Mouse (Mus musculus) forebrain, embryonic 16.5 days (tissue): ENCODE data around the gene Ggt5. TPM values are rescaled to one million over a fixed set of nuclear protein-coding genes. Genes with fewer than 3 reads are reported as not detected.
A peak's percentile ranks its signal among the peaks of the same experiment; 100 is the strongest.

Experiments
- ATAC-seq: fragments of 200-750 bp; cut with Nextera tagmentation; 2 replicates; pipeline ENCODE4 v1.8.0; 2017; ENCODE audit warnings: mild to moderate bottlenecking, moderate library complexity
- H3K27ac ChIP-seq: fragments of 300-500 bp; sonication (generic); 2 replicates; pipeline ENCODE4 v1.5.1; 2014; ENCODE audit warnings: low read length, control low read depth
- H3K27me3 ChIP-seq: fragments of 300-500 bp; sonication (generic); replicated peaks from 2 replicates; pipeline ENCODE4 v1.6.1; 2014; ENCODE audit warnings: low read length; ENCODE audit not compliant: control insufficient read depth, insufficient read depth
- H3K36me3 ChIP-seq: fragments of 300-500 bp; sonication (generic); 2 replicates; pipeline ENCODE4 v1.6.1; 2014; ENCODE audit not compliant: control insufficient read depth, insufficient read depth
- H3K4me1 ChIP-seq: fragments of 300-500 bp; sonication (generic); replicated peaks from 2 replicates; pipeline ENCODE4 v1.6.1; 2014; ENCODE audit warnings: low read length; ENCODE audit not compliant: control insufficient read depth, insufficient read depth
- H3K4me2 ChIP-seq: fragments of 300-500 bp; sonication (generic); 2 replicates; pipeline ENCODE4 v1.6.1; 2014; ENCODE audit warnings: mild to moderate bottlenecking, low read length, control low read depth
- H3K4me3 ChIP-seq: fragments of 300-500 bp; sonication (generic); replicated peaks from 2 replicates; pipeline ENCODE4 v1.5.1; 2014; ENCODE audit warnings: mild to moderate bottlenecking, low read length, control low read depth
- H3K9ac ChIP-seq: fragments of 300-500 bp; sonication (generic); replicated peaks from 2 replicates; pipeline ENCODE4 v1.6.1; 2014; ENCODE audit warnings: low read depth, low read length, control low read depth
- H3K9me3 ChIP-seq: fragments of 300-500 bp; sonication (generic); 2 replicates; pipeline ENCODE4 v1.6.1; 2016; ENCODE audit warnings: low read length; ENCODE audit not compliant: control insufficient read depth
- WGBS: fragments of 180-500 bp; shearing (Covaris S2); extraction: QIAGEN DNeasy Blood & Tissue Kit; methylation state at CpG from one replicate; pipeline ENCODE4 v1.1.7; 2014; 5-methylcytosine and 5-hydroxymethylcytosine counted together
- polyA plus RNA-seq: library from polyadenylated mRNA; unstranded; fragments of >200 nt; fragmentation: Nextera tagmentation; extraction: Ambion mirVana; gene quantifications from 2 replicates; pipeline ENCODE4 v1.2.1, GENCODE M21; 2015

Ggt5 gene
- polyA plus RNA-seq, 1 experiment from 2014 or later = 3.7 TPM

- WGBS = 9% methylated on average over 9 of the region's 9 CpGs
- Histone ChIP-seq H3K36me3 (no peaks in the 10 kb centered on the region), H3K4me3 (no peak overlapping the region), H3K9ac (no peak overlapping the region), H3K27me3 (no peaks in the 10 kb centered on the region), H3K4me2 (no peak overlapping the region), H3K27ac (peak overlapping the region; percentile 65), H3K9me3 (no peaks in the 10 kb centered on the region), H3K4me1 (peaks cover 41% of the 10 kb centered on the region)
- ATAC-seq = peak; percentile 70
Observed at GRCm38 (mm10) chr10:75556026-75556425, 33.1 kb upstream of the Ggt5 start.

GRCm38 (mm10) chr10:75558515-75558914, 30.6 kb upstream of the Ggt5 start:
- peak; percentile 42 for ATAC-seq
- no peaks in the 10 kb centered on the region for H3K9me3 ChIP-seq
- peak overlapping the region; percentile 52 for H3K4me3 ChIP-seq

GRCm38 (mm10) chr10:75559041-75559675, 30.0 kb upstream of the Ggt5 start:
- ATAC-seq = peak; percentile 4
- Histone ChIP-seq H3K36me3 (no peaks in the 10 kb centered on the region), H3K9ac (peak overlapping the region; percentile 83), H3K27me3 (no peaks in the 10 kb centered on the region), H3K4me1 (peaks cover 42% of the 10 kb centered on the region), H3K4me3 (peak overlapping the region; percentile 52), H3K4me2 (peak overlapping the region; percentile 89), H3K27ac (peak overlapping the region; percentile 79), H3K9me3 (no peaks in the 10 kb centered on the region)
- WGBS = 3% methylated on average over 14 of the region's 14 CpGs

More at GRCm38 (mm10) chr10:75558515-75558914, 30.6 kb upstream of the Ggt5 start:
- peak overlapping the region; percentile 46 for H3K27ac ChIP-seq
- H3K4me2 ChIP-seq = peak overlapping the region; percentile 89
- peak overlapping the region; percentile 5; the same call in 1 of the 2 replicates for H3K9ac ChIP-seq
- no peaks in the 10 kb centered on the region for H3K27me3 ChIP-seq
- peaks cover 42% of the 10 kb centered on the region for H3K4me1 ChIP-seq
- no peaks in the 10 kb centered on the region for H3K36me3 ChIP-seq
- WGBS = 14% methylated on average over 3 of the region's 3 CpGs

GRCm38 (mm10) chr10:75559676-75560548, 29.2 kb upstream of the Ggt5 start, which contains the start of gene Lrrc75b:
Lrrc75b (minus strand) TSS chr10:75560330.
- Histone ChIP-seq H3K9ac (peak within 1 kb of the TSS; percentile 83), H3K27ac (peak within 1 kb of the TSS; percentile 79), H3K4me1 (peaks cover 42% of the 10 kb centered on the region), H3K27me3 (no peaks in the 10 kb centered on the region), H3K36me3 (no peaks in the 10 kb centered on the region), H3K4me2 (peak within 1 kb of the TSS; percentile 89), H3K9me3 (no peaks in the 10 kb centered on the region), H3K4me3 (peak within 1 kb of the TSS; percentile 52)
- WGBS = under 1% methylated on average over 74 of the region's 75 CpGs
- ATAC-seq = peak; percentile 43

- 14% methylated on average over 6 of the region's 6 CpGs for WGBS
- peak; percentile 9; the same call in 1 of the 2 replicates for ATAC-seq
- Histone ChIP-seq H3K36me3 (no peaks in the 10 kb centered on the region), H3K27me3 (no peaks in the 10 kb centered on the region), H3K27ac (peak overlapping the region; percentile 79), H3K4me3 (peak overlapping the region; percentile 52), H3K4me1 (peaks cover 42% of the 10 kb centered on the region), H3K9me3 (no peaks in the 10 kb centered on the region), H3K4me2 (peak overlapping the region; percentile 89), H3K9ac (peak overlapping the region; percentile 83)
Observed at GRCm38 (mm10) chr10:75560549-75560899, 28.6 kb upstream of the Ggt5 start.

GRCm38 (mm10) chr10:75561071-75561654, 28.0 kb upstream of the Ggt5 start, which contains the start of gene Ggt1:
Ggt1 (plus strand) TSS chr10:75561604.
- H3K4me3 ChIP-seq = peak within 1 kb of the TSS; percentile 52
- 52% methylated on average over 10 of the region's 10 CpGs for WGBS
- no peak for ATAC-seq

GRCm38 (mm10) chr10:75562596-75562995, 26.5 kb upstream of the Ggt5 start:
- H3K4me2 ChIP-seq = no peak overlapping the region
- H3K36me3 ChIP-seq = no peaks in the 10 kb centered on the region
- no peaks in the 10 kb centered on the region for H3K9me3 ChIP-seq
- no peak overlapping the region for H3K9ac ChIP-seq
- no peak overlapping the region for H3K4me3 ChIP-seq
- H3K4me1 ChIP-seq = peaks cover 23% of the 10 kb centered on the region
- 82% methylated on average over 8 of the region's 8 CpGs for WGBS
- no peak for ATAC-seq
- H3K27me3 ChIP-seq = no peaks in the 10 kb centered on the region
- no peak overlapping the region for H3K27ac ChIP-seq

More at GRCm38 (mm10) chr10:75561071-75561654, 28.0 kb upstream of the Ggt5 start, which contains the start of gene Ggt1:
- no peaks in the 10 kb centered on the region for H3K36me3 ChIP-seq
- no peaks in the 10 kb centered on the region for H3K9me3 ChIP-seq
- peaks cover 37% of the 10 kb centered on the region for H3K4me1 ChIP-seq
- no peaks in the 10 kb centered on the region for H3K27me3 ChIP-seq
- H3K4me2 ChIP-seq = peak within 1 kb of the TSS; percentile 89
- H3K27ac ChIP-seq = peak within 1 kb of the TSS; percentile 79
- peak within 1 kb of the TSS; percentile 83 for H3K9ac ChIP-seq

GRCm38 (mm10) chr10:75564687-75565265, 24.4 kb upstream of the Ggt5 start:
- Histone ChIP-seq H3K27ac (no peak overlapping the region), H3K9ac (no peak overlapping the region), H3K4me3 (no peak overlapping the region), H3K9me3 (no peaks in the 10 kb centered on the region), H3K4me2 (no peak overlapping the region), H3K36me3 (no peaks in the 10 kb centered on the region), H3K4me1 (peaks cover 11% of the 10 kb centered on the region), H3K27me3 (no peaks in the 10 kb centered on the region)
- ATAC-seq = no peak
- 88% methylated on average over 12 of the region's 12 CpGs for WGBS
